Comparison of ENCODE assay signal across 10 mouse cellular contexts in genomic region chr1:82571758-82572157, GRCm38 (mm10). TPM values are rescaled to one million over a fixed set of nuclear protein-coding genes. Genes with fewer than 3 reads are reported as not detected.
DNase-seq lines count a peak whose midpoint lies in the region; ATAC-seq and TF ChIP-seq lines count a peak whose summit lies in the region.
"Had no signal": no experiment of that assay in that cellular context is flagged by ENCODE, and none has a peak within 500 bp of the region (broad histone marks: within the 10 kb centered on the region; RNA-seq: fewer than 3 reads in every experiment).

No protein-coding gene starts in this region.

- no peak overlapping the region for H3K4me3 ChIP-seq in kidney, adult 2 months (ENCODE audit: insufficient read depth, low read depth, low read length)
- no peak overlapping the region for H3K4me3 ChIP-seq in kidney, embryonic 14.5 days (ENCODE audit: low read length)
- no peak overlapping the region for H3K4me3 ChIP-seq in ES-E14 (ENCODE audit: insufficient read depth in 1 of 2, low read depth in 1 of 2, low read length in 2 of 2, poor library complexity in 1 of 2, severe bottlenecking in 1 of 2)
- H3K4me3 ChIP-seq in midbrain, embryonic 13.5 days (replicated peaks), result no peak overlapping the region

- in situ Hi-C loops in ES-E14 (cut with MboI; ENCODE audit: low sequenced_read_pairs in 2 of 2, unreplicated experiment in 2 of 2), result no loop called here

- no peak for ATAC-seq in kidney, embryonic 14.5 days (ENCODE audit: low FRiP score, low TSS enrichment)
- ATAC-seq in midbrain, embryonic 13.5 days, result no peak

- no peak for TF ChIP-seq POLR2A in kidney, adult 2 months (IDR thresholded peaks at IDR 0.05; ENCODE audit: low read depth, low read length)

- peaks cover 10% of the 10 kb centered on the region for H3K36me3 ChIP-seq in kidney, adult 2 months (ENCODE audit: control insufficient read depth, insufficient read depth, low read length)
- no peaks in the 10 kb centered on the region for H3K36me3 ChIP-seq in kidney, embryonic 14.5 days (ENCODE audit: control insufficient read depth, insufficient read depth, low read length)
- H3K36me3 ChIP-seq in ES-E14 (ENCODE audit: control insufficient read depth, insufficient read depth, low read length, poor library complexity, severe bottlenecking), result no peaks in the 10 kb centered on the region
- no peaks in the 10 kb centered on the region for H3K36me3 ChIP-seq in midbrain, embryonic 13.5 days

- peaks cover 2% of the 10 kb centered on the region; the same call in 1 of the 2 replicates for H3K4me1 ChIP-seq in kidney, adult 2 months (ENCODE audit: control insufficient read depth, insufficient read depth, low read length)
- H3K4me1 ChIP-seq in kidney, embryonic 14.5 days (ENCODE audit: control insufficient read depth, insufficient read depth, low read length), result no peaks in the 10 kb centered on the region
- no peaks in the 10 kb centered on the region for H3K4me1 ChIP-seq in ES-E14 (ENCODE audit: control insufficient read depth in 2 of 2, insufficient read depth in 2 of 2, low read length in 2 of 2, poor library complexity in 1 of 2)
- no peaks in the 10 kb centered on the region for H3K4me1 ChIP-seq in midbrain, embryonic 13.5 days (replicated peaks)

- no peak overlapping the region for H3K4me2 ChIP-seq in kidney, embryonic 14.5 days (replicated peaks; ENCODE audit: low read depth, low read length)
- no peak overlapping the region for H3K4me2 ChIP-seq in midbrain, embryonic 13.5 days (replicated peaks)

- TF ChIP-seq CTCF in kidney, adult 2 months (conservative IDR thresholded peaks at IDR 0.05; ENCODE audit: insufficient read depth, insufficient read length, low read depth, low read length), result peak; percentile 49

- H3K27me3 ChIP-seq in kidney, adult 2 months (replicated peaks; ENCODE audit: control insufficient read depth, insufficient read depth, low read length), result no peaks in the 10 kb centered on the region
- H3K27me3 ChIP-seq in kidney, embryonic 14.5 days (ENCODE audit: control insufficient read depth, insufficient read depth, low read length), result no peaks in the 10 kb centered on the region
- no peaks in the 10 kb centered on the region for H3K27me3 ChIP-seq in midbrain, embryonic 13.5 days

- H3K9me3 ChIP-seq in kidney, embryonic 14.5 days (ENCODE audit: control insufficient read depth, low read length), result no peaks in the 10 kb centered on the region
- H3K9me3 ChIP-seq in ES-E14 (ENCODE audit: control insufficient read depth, insufficient read depth, low read depth, low read length), result no peaks in the 10 kb centered on the region
- H3K9me3 ChIP-seq in midbrain, embryonic 13.5 days, result no peaks in the 10 kb centered on the region

- H3K9ac ChIP-seq in kidney, embryonic 14.5 days (ENCODE audit: low read depth, low read length), result no peak overlapping the region
- H3K9ac ChIP-seq in ES-E14 (ENCODE audit: insufficient read depth, low read depth, low read length, poor library complexity, severe bottlenecking), result no peak overlapping the region
- H3K9ac ChIP-seq in midbrain, embryonic 13.5 days (replicated peaks), result no peak overlapping the region

- 84% methylated on average over 1 of the region's 1 CpGs for WGBS in kidney, adult 2 months
- WGBS in kidney, embryonic 14.5 days, result 74% methylated on average over 1 of the region's 1 CpGs
- 83% methylated on average over 1 of the region's 1 CpGs for WGBS in midbrain, embryonic 13.5 days

- no peak overlapping the region for H3K27ac ChIP-seq in kidney, adult 2 months (ENCODE audit: insufficient read depth, low read depth, low read length)
- H3K27ac ChIP-seq in kidney, embryonic 14.5 days (ENCODE audit: low read depth, low read length), result no peak overlapping the region
- no peak overlapping the region for H3K27ac ChIP-seq in ES-E14 (ENCODE audit: insufficient read depth, low read depth, low read length, poor library complexity, severe bottlenecking)
- H3K27ac ChIP-seq in midbrain, embryonic 13.5 days, result no peak overlapping the region

- DNase-seq in adrenal gland, adult (ENCODE audit: inconsistent age in 2 of 2, low spot score in 1 of 2), result peak; percentile 8 to 60
- DNase-seq in adrenal gland, adult 2 months, result no peak
- DNase-seq in kidney, adult 2 months, result peak; percentile 60
- no peak for DNase-seq in ES-E14 (ENCODE audit: low read depth, low spot score)
- peak; percentile 24 for DNase-seq in embryo, embryonic 11 days
- DNase-seq in gastrocnemius, adult 8-10 months (ENCODE audit: low spot score in 2 of 2), result no peak
- DNase-seq: gastrocnemius, postnatal 14 days had no signal

TF ChIP-seq in ES-E14, 5 proteins besides CTCF, POLR2A, EP300 and RAD21:
- TF ChIP-seq ZC3H11A (IDR thresholded peaks at IDR 0.05; ENCODE audit: borderline replicate concordance, low read depth, low read length) (0 out of 2 replicates have a peak, but pooled peaks have one; percentile 7), HCFC1 (IDR thresholded peaks at IDR 0.05; ENCODE audit: borderline replicate concordance, insufficient read depth, low read length) (no peak)

RNA-seq across cellular contexts. Expression of gene Col4a4, which starts 14.9 kb away (rescaled TPM):
- 1 to 10 TPM; 3.9 to 5.6 TPM for total RNA-seq in adrenal gland, adult 2 months (2021)
- 1.7 TPM in 2 replicates for polyA plus RNA-seq in adrenal gland, adult 2 months (2012; rRNA removed)
- 29.4 and 32.7 TPM in 2 replicates for polyA plus RNA-seq in kidney, adult 2 months (2012; rRNA removed)
- polyA plus RNA-seq in kidney, embryonic 14.5 days (2014; fragmentation: Nextera tagmentation; extraction: Ambion mirVana), result 0.56 and 1.0 TPM in 2 replicates
- 0.04 and 0.16 TPM in 2 replicates for total RNA-seq in ES-E14 (2012; rRNA removed)
- polyA plus RNA-seq in midbrain, embryonic 13.5 days (2015; fragmentation: Nextera tagmentation; extraction: Ambion mirVana), result 0.05 and 0.09 TPM in 2 replicates
- under 1 TPM; 0.39 to 0.97 (median 0.74) TPM for total RNA-seq in gastrocnemius, adult 8-10 months (2022)
- total RNA-seq: megakaryocyte-erythroid progenitor cell, adult 5-6 weeks had no signal

RNA-seq across cellular contexts. Expression of gene Col4a3, which starts 15.0 kb away (rescaled TPM):
- total RNA-seq in adrenal gland, adult 2 months (2021), result 1 to 10 TPM; 1.8 to 3.5 TPM
- 0.74 and 0.84 TPM in 2 replicates for polyA plus RNA-seq in adrenal gland, adult 2 months (2012; rRNA removed)
- 57.7 and 78.6 TPM in 2 replicates for polyA plus RNA-seq in kidney, adult 2 months (2012; rRNA removed)
- polyA plus RNA-seq in kidney, embryonic 14.5 days (2014; fragmentation: Nextera tagmentation; extraction: Ambion mirVana), result 0.67 and 1.2 TPM in 2 replicates
- total RNA-seq in ES-E14 (2012; rRNA removed), result not detected in 2 replicates
- polyA plus RNA-seq in midbrain, embryonic 13.5 days (2015; fragmentation: Nextera tagmentation; extraction: Ambion mirVana), result 0.09 and 0.14 TPM in 2 replicates
- total RNA-seq in gastrocnemius, adult 8-10 months (2022), result 1 to 10 TPM in 1 of 4 experiments, under 1 TPM in 3; 0.44 to 1.3 (median 0.66) TPM
- total RNA-seq: megakaryocyte-erythroid progenitor cell, adult 5-6 weeks had no signal

Comparison
In these comparisons a context has a peak if more than half of its experiments do, and no peak if none do; other contexts are left out.
1. DNase-seq: peak in adrenal gland, adult (2 of 2), kidney, adult 2 months (single experiment) and embryo, embryonic 11 days (single experiment); none in adrenal gland, adult 2 months (single experiment), ES-E14 (single experiment) and gastrocnemius, adult 8-10 months (0 of 2).
2. RNA of gene Col4a4, which starts 14.9 kb away (polyA plus RNA-seq): 29.4 to 32.7 TPM in kidney, adult 2 months; 1.7 TPM in adrenal gland, adult 2 months, 0.56 to 1.0 TPM in kidney, embryonic 14.5 days and 0.05 to 0.09 TPM in midbrain, embryonic 13.5 days; every median in the first group is over 10 times any median in the second.
3. RNA of gene Col4a3, which starts 15.0 kb away (polyA plus RNA-seq): 57.7 to 78.6 TPM in kidney, adult 2 months; 0.67 to 1.2 TPM in kidney, embryonic 14.5 days, 0.74 to 0.84 TPM in adrenal gland, adult 2 months and 0.09 to 0.14 TPM in midbrain, embryonic 13.5 days; every median in the first group is over 10 times any median in the second.